Mouse (Mus musculus) forebrain, embryonic 15.5 days (tissue): Measurements from ENCODE around the gene Coa6. TPM values are rescaled to one million over a fixed set of nuclear protein-coding genes. Genes with fewer than 3 reads are reported as not detected.
A peak's percentile ranks its signal among the peaks of the same experiment; 100 is the strongest.

ENCODE experiments used
- ATAC-seq: fragments of 200-750 bp; cut with Nextera tagmentation; replicated peaks from 2 replicates; pipeline ENCODE4 v1.8.0; 2017; ENCODE audit warnings: mild to moderate bottlenecking, moderate TSS enrichment, moderate library complexity
- H3K27ac ChIP-seq: fragments of 300-500 bp; sonication (generic); replicated peaks from 2 replicates; pipeline ENCODE4 v1.5.1; 2015; ENCODE audit warnings: mild to moderate bottlenecking, inconsistent platforms
- H3K27me3 ChIP-seq: fragments of 300-500 bp; sonication (generic); 2 replicates; pipeline ENCODE4 v1.6.1; 2015; ENCODE audit warnings: inconsistent platforms
- H3K36me3 ChIP-seq: fragments of 300-500 bp; sonication (generic); 2 replicates; pipeline ENCODE4 v1.6.1; 2015; ENCODE audit warnings: mild to moderate bottlenecking, inconsistent platforms
- H3K4me1 ChIP-seq: fragments of 300-500 bp; sonication (generic); 2 replicates; pipeline ENCODE4 v1.6.1; 2015; ENCODE audit warnings: inconsistent platforms
- H3K4me2 ChIP-seq: fragments of 300-500 bp; sonication (generic); replicated peaks from 2 replicates; pipeline ENCODE4 v1.6.1; 2015; ENCODE audit warnings: mild to moderate bottlenecking, inconsistent platforms
- H3K4me3 ChIP-seq: fragments of 300-500 bp; sonication (generic); 2 replicates; pipeline ENCODE4 v1.5.1; 2015; ENCODE audit warnings: mild to moderate bottlenecking, inconsistent platforms
- H3K9ac ChIP-seq: fragments of 300-500 bp; sonication (generic); replicated peaks from 2 replicates; pipeline ENCODE4 v1.6.1; 2015; ENCODE audit warnings: mild to moderate bottlenecking, inconsistent platforms
- H3K9me3 ChIP-seq: fragments of 300-500 bp; sonication (generic); 2 replicates; pipeline ENCODE4 v1.6.1; 2016; ENCODE audit warnings: inconsistent platforms
- WGBS: fragments of 180-500 bp; shearing (Covaris S2); methylation state at CpG from one replicate; pipeline ENCODE4 v1.1.7; 2015; ENCODE audit warnings: mixed read lengths; 5-methylcytosine and 5-hydroxymethylcytosine counted together
- polyA plus RNA-seq: library from polyadenylated mRNA; unstranded; fragments of >200 nt; fragmentation: Nextera tagmentation; extraction: Ambion mirVana; gene quantifications from 2 replicates; pipeline ENCODE4 v1.2.1, GENCODE M21; 2015

The Coa6 gene
- polyA plus RNA-seq, 1 experiment from 2014 or later, result 47.6 TPM

DNA sequence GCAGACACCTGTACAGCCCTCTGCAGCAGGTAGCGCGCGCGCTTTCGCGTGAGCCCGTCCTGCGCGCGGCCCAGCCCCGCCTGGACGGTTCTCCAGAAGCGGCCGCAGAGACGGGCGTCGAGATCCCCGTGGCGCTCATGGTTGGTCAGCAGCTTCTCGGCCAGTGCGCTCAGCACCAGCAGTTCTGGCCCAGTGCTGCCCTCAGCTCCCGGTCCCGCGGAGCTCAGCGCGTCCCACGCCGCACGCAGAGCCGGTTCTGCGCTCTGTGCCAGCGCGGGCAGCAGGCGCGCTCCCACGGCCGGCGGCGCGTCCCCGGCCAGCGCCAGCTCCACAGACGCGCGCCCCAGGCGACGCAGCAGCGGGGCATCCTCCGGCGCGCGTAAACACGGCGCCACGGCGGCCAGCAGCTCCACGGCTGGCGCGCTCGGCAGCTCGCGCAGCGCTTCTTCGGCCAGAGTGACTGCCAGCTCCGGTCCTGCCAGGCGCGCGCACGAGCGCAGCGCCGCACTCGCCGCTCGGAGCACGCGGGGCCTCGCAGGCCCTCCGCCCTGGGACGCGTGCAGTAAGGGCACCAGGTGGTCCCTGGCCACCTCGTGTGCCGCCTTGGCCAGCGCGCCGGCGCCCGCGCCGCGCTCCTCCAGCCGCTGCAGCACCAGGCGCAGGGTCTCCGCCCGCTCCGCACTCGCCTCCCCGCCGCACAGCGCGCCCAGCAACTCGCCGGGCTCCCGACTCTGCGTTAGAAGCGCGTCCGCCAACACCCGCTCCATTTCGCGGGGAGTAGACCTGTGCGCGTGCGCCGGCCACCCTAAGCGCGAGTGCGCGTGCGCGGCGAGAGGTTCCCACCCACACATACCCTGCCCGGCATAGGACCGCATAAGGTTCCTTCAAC is 52.2 kb downstream of the Coa6 start, which contains the start of gene Tarbp1:
Gene Tarbp1, minus strand, starts transcription at position 767 of the 889 bp plus-strand sequence.
- peaks cover 22% of the 10 kb centered on the region for H3K4me1 ChIP-seq
- peak within 1 kb of the TSS; percentile 80 for H3K4me2 ChIP-seq
- under 1% methylated on average over 119 of the region's 124 CpGs for WGBS
- H3K9ac ChIP-seq, result peak within 1 kb of the TSS; percentile 84
- peak within 1 kb of the TSS; percentile 98 for H3K4me3 ChIP-seq
- peak within 1 kb of the TSS; percentile 97 for H3K27ac ChIP-seq
- H3K9me3 ChIP-seq, result no peaks in the 10 kb centered on the region
- ATAC-seq, result peak; percentile 96
- H3K36me3 ChIP-seq, result 0 out of 2 replicates have a peak, but pooled peaks cover 7% of the 10 kb centered on the region
- H3K27me3 ChIP-seq, result no peaks in the 10 kb centered on the region

Other genes starting within 250 kb of the Coa6 start
- 0.84 and 1.2 TPM in 2 replicates for gene Slc35f3, start 124.0 kb upstream of the Coa6 start, polyA plus RNA-seq
- gene Tarbp1, start 52.5 kb downstream of the Coa6 start, polyA plus RNA-seq, result 1.6 and 1.9 TPM in 2 replicates
- gene Irf2bp2, start 171.5 kb downstream of the Coa6 start, polyA plus RNA-seq, result 10.5 and 11.1 TPM in 2 replicates